Mouse (Mus musculus): ENCODE measurements around the gene Gm49384. TPM values are rescaled to one million over a fixed set of nuclear protein-coding genes. Genes with fewer than 3 reads are reported as not detected.
"Not testable (repeated sequence)": the region's sequence is repeated elsewhere in the genome, so short reads cannot be mapped to it uniquely, and the experiment has no call there.

The Gm49384 gene
- polyA plus RNA-seq, 1 experiment from 2014 or later, result 10.0 TPM

DNA sequence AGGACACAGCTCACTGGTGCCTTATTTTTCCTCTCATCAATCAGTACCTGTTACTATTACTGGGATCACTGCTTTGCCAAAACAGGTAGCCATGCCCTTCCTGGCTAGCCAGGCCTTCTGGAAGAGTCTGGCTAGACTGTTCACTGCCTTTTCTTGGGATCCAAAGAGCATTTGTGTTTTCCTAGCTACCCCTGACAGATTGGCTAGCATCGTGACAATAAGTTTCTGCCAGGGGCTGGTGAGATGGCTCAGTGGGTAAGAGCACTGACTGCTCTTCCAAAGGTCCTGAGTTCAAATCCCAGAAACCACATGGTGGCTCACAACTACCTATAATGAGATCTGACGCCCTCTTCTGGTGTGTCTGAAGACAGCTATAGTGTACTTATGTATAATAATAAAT lies 43.4 kb downstream of the Gm49384 start:
- not testable (repeated sequence) for H3K27me3 ChIP-seq; ATAC-seq (ENCODE audit: low FRiP score, low read depth); H3K27ac ChIP-seq (replicated peaks); H3K9ac ChIP-seq; H3K9me3 ChIP-seq; H3K4me3 ChIP-seq; H3K4me2 ChIP-seq
- Histone ChIP-seq H3K36me3 (peaks cover 19% of the 10 kb centered on the region), H3K4me1 (replicated peaks) (peaks cover 11% of the 10 kb centered on the region)
- WGBS, result 84% methylated on average over 2 of the region's 2 CpGs

- Histone ChIP-seq H3K27me3 (no peaks in the 10 kb centered on the region), H3K36me3 (peaks cover 20% of the 10 kb centered on the region), H3K27ac (replicated peaks) (peak overlapping the region; percentile 59; the same call in 1 of the 2 replicates), H3K4me2 (peak overlapping the region; percentile 43), H3K9me3 (no peaks in the 10 kb centered on the region), H3K9ac (no peak overlapping the region), H3K4me1 (replicated peaks) (peaks cover 11% of the 10 kb centered on the region), H3K4me3 (peak overlapping the region; percentile 80)
- WGBS, result 5% methylated on average over 9 of the region's 9 CpGs
- no peak for ATAC-seq (ENCODE audit: low FRiP score, low read depth)
Observed at GRCm38 (mm10) chr12:69159578-69159940, 44.5 kb downstream of the Gm49384 start.

- not testable (repeated sequence) for H3K27me3 ChIP-seq, H3K9me3 ChIP-seq
- Histone ChIP-seq H3K9ac (peak within 1 kb of the TSS; percentile 91), H3K4me2 (peak within 1 kb of the TSS; percentile 79), H3K36me3 (peaks cover 20% of the 10 kb centered on the region), H3K4me3 (peak within 1 kb of the TSS; percentile 80), H3K4me1 (replicated peaks) (peaks cover 11% of the 10 kb centered on the region), H3K27ac (replicated peaks) (peak within 1 kb of the TSS; percentile 87)
- 0% methylated on average over 58 of the region's 68 CpGs for WGBS
- peak; percentile 100 for ATAC-seq (ENCODE audit: low FRiP score, low read depth)
Observed at GRCm38 (mm10) chr12:69158765-69159577, 45.1 kb downstream of the Gm49384 start, which contains the start of gene Rps29. TSS of gene Rps29 (minus strand) at chr12:69159186.

- ATAC-seq (ENCODE audit: low FRiP score, low read depth), result no peak
Observed at GRCm38 (mm10) chr12:69158366-69158764, 45.7 kb downstream of the Gm49384 start.

GRCm38 (mm10) chr12:69157107-69157506 lies 47.0 kb downstream of the Gm49384 start:
- Histone ChIP-seq H3K9ac (no peak overlapping the region), H3K36me3 (peaks cover 20% of the 10 kb centered on the region), H3K4me3 (no peak overlapping the region), H3K4me2 (0 out of 2 replicates have a peak overlapping the region, but pooled peaks have one; percentile 6), H3K27me3 (no peaks in the 10 kb centered on the region), H3K9me3 (no peaks in the 10 kb centered on the region), H3K4me1 (replicated peaks) (peaks cover 11% of the 10 kb centered on the region), H3K27ac (replicated peaks) (no peak overlapping the region)
- WGBS, result 95% methylated on average over 2 of the region's 2 CpGs
- no peak for ATAC-seq (ENCODE audit: low FRiP score, low read depth)

More at GRCm38 (mm10) chr12:69158366-69158764, 45.7 kb downstream of the Gm49384 start:
- Histone ChIP-seq H3K9me3 (no peaks in the 10 kb centered on the region), H3K27me3 (no peaks in the 10 kb centered on the region), H3K4me2 (peak overlapping the region; percentile 79), H3K27ac (replicated peaks) (peak overlapping the region; percentile 87), H3K4me3 (peak overlapping the region; percentile 80), H3K4me1 (replicated peaks) (peaks cover 11% of the 10 kb centered on the region), H3K9ac (peak overlapping the region; percentile 91), H3K36me3 (peaks cover 20% of the 10 kb centered on the region)
- WGBS, result under 1% methylated on average over 19 of the region's 19 CpGs

DNA sequence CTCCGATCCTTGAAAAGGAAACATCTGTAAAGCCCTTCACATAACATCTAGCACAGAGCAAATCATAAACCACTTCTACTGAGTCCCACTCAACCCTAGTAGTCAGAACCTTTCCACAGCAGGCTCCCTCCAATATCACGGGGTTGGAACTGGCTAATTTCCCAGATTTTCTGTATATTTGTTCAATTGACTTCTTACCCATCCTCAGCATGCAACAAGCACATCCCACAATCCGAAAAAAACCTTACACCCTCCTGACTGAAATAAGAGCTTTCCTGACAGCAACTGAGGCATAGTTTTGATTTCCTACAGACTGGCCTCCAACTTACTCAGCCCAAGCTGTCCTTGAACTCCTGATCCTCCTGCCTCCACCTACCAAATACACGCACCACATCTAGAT lies 47.6 kb downstream of the Gm49384 start:
- no peak overlapping the region for H3K4me3 ChIP-seq
- H3K4me2 ChIP-seq, result no peak overlapping the region
- H3K9ac ChIP-seq, result no peak overlapping the region
- ATAC-seq (ENCODE audit: low FRiP score, low read depth), result no peak
- no peaks in the 10 kb centered on the region for H3K27me3 ChIP-seq
- H3K4me1 ChIP-seq (replicated peaks), result peaks cover 11% of the 10 kb centered on the region
- no peak overlapping the region for H3K27ac ChIP-seq (replicated peaks)
- peaks cover 20% of the 10 kb centered on the region for H3K36me3 ChIP-seq
- no peaks in the 10 kb centered on the region for H3K9me3 ChIP-seq
- 87% methylated on average over 4 of the region's 4 CpGs for WGBS

DNA sequence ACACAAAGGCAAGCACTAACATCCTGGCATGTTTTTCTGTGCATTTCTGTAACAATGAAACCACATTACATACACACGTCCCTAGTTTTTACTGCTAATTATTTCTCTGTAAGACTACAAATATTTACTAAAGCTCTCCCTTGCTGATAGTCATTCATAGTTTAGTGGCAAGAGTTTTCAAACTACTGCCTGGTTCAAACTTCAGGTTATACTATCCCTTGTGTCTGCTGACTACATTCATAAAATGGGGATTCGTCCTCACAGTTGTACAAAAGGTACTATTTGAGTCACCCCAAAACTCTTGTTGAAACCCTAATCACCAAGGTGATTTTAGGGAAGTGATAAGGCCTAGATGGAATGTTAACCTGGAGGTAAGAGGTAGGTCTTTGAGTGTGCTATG lies 48.1 kb downstream of the Gm49384 start:
- 88% methylated on average over 2 of the region's 2 CpGs for WGBS
- H3K4me2 ChIP-seq, result no peak overlapping the region
- no peak overlapping the region for H3K27ac ChIP-seq (replicated peaks)
- H3K4me3 ChIP-seq, result no peak overlapping the region
- no peak overlapping the region for H3K9ac ChIP-seq
- ATAC-seq (ENCODE audit: low FRiP score, low read depth), result no peak
- H3K9me3 ChIP-seq, result no peaks in the 10 kb centered on the region
- H3K4me1 ChIP-seq (replicated peaks), result peaks cover 11% of the 10 kb centered on the region
- H3K27me3 ChIP-seq, result no peaks in the 10 kb centered on the region
- peaks cover 20% of the 10 kb centered on the region for H3K36me3 ChIP-seq

- WGBS, result 70% methylated on average over 13 of the region's 13 CpGs
- Histone ChIP-seq H3K27ac (replicated peaks) (0 out of 2 replicates have a peak overlapping the region, but pooled peaks have one; percentile 8), H3K4me1 (replicated peaks) (no peaks in the 10 kb centered on the region), H3K36me3 (no peaks in the 10 kb centered on the region), H3K27me3 (no peaks in the 10 kb centered on the region), H3K9me3 (no peaks in the 10 kb centered on the region), H3K9ac (no peak overlapping the region), H3K4me2 (peak overlapping the region; percentile 29), H3K4me3 (0 out of 2 replicates have a peak overlapping the region, but pooled peaks have one; percentile 1)
- ATAC-seq (ENCODE audit: low FRiP score, low read depth), result 0 out of 2 replicates have a peak, but pooled peaks have one; percentile 19
Observed at GRCm38 (mm10) chr12:69150049-69150448, 54.0 kb downstream of the Gm49384 start.

GRCm38 (mm10) chr12:69147166-69147735 lies 56.8 kb downstream of the Gm49384 start:
- WGBS, result 93% methylated on average over 5 of the region's 5 CpGs
- Histone ChIP-seq H3K9me3 (no peaks in the 10 kb centered on the region), H3K4me2 (no peak overlapping the region), H3K4me3 (no peak overlapping the region), H3K27ac (replicated peaks) (no peak overlapping the region), H3K27me3 (no peaks in the 10 kb centered on the region), H3K4me1 (replicated peaks) (no peaks in the 10 kb centered on the region), H3K36me3 (no peaks in the 10 kb centered on the region), H3K9ac (no peak overlapping the region)
- no peak for ATAC-seq (ENCODE audit: low FRiP score, low read depth)

- no peaks in the 10 kb centered on the region for H3K27me3 ChIP-seq
- no peak overlapping the region for H3K9ac ChIP-seq
- no peaks in the 10 kb centered on the region for H3K36me3 ChIP-seq
- no peak for ATAC-seq (ENCODE audit: low FRiP score, low read depth)
- no peak overlapping the region for H3K4me2 ChIP-seq
- WGBS, result 71% methylated on average over 6 of the region's 6 CpGs
- no peak overlapping the region for H3K27ac ChIP-seq (replicated peaks)
- no peaks in the 10 kb centered on the region for H3K4me1 ChIP-seq (replicated peaks)
- no peaks in the 10 kb centered on the region for H3K9me3 ChIP-seq
- no peak overlapping the region for H3K4me3 ChIP-seq
Observed at GRCm38 (mm10) chr12:69143460-69143859, 60.6 kb downstream of the Gm49384 start.

- H3K36me3 ChIP-seq, result no peaks in the 10 kb centered on the region
- WGBS, result 89% methylated on average over 7 of the region's 7 CpGs
- no peaks in the 10 kb centered on the region for H3K4me1 ChIP-seq (replicated peaks)
- H3K9me3 ChIP-seq, result no peaks in the 10 kb centered on the region
- peak; percentile 63; the same call in 1 of the 2 replicates for ATAC-seq (ENCODE audit: low FRiP score, low read depth)
- no peak overlapping the region for H3K27ac ChIP-seq (replicated peaks)
- no peak overlapping the region for H3K4me2 ChIP-seq
- no peak overlapping the region for H3K9ac ChIP-seq
- H3K4me3 ChIP-seq, result no peak overlapping the region
- H3K27me3 ChIP-seq, result no peaks in the 10 kb centered on the region
Observed at GRCm38 (mm10) chr12:69139841-69140240, 64.2 kb downstream of the Gm49384 start.

All from hindbrain, embryonic 15.5 days (tissue).